Mouse (Mus musculus) heart, postnatal 0 days (tissue): ENCODE data around the gene Arrdc1. TPM values are rescaled to one million over a fixed set of nuclear protein-coding genes. Genes with fewer than 3 reads are reported as not detected.

Experiments used
- ATAC-seq: fragments of 200-750 bp; cut with Nextera tagmentation; 2 replicates; pipeline ENCODE4 v1.8.0; 2017; ENCODE audit warnings: low read depth, moderate number of reproducible peaks, moderate library complexity; ENCODE audit not compliant: insufficient read depth
- DNase-seq: peaks from one replicate; pipeline ENCODE4 v3.0.0-alpha.2; 2016; ENCODE audit warnings: low spot score
- H3K27ac ChIP-seq: fragments of 300-500 bp; sonication (generic); 2 replicates; pipeline ENCODE4 v1.5.1; 2014; ENCODE audit warnings: low read depth, mild to moderate bottlenecking
- H3K27me3 ChIP-seq: fragments of 300-500 bp; sonication (generic); 2 replicates; pipeline ENCODE4 v1.6.1; 2014; ENCODE audit warnings: low read length, mixed read lengths; ENCODE audit not compliant: control insufficient read depth, insufficient read depth
- H3K36me3 ChIP-seq: fragments of 300-500 bp; sonication (generic); replicated peaks from 2 replicates; pipeline ENCODE4 v1.6.1; 2014; ENCODE audit warnings: low read length, mixed read lengths; ENCODE audit not compliant: control insufficient read depth, insufficient read depth
- H3K4me1 ChIP-seq: fragments of 300-500 bp; sonication (generic); 2 replicates; pipeline ENCODE4 v1.6.1; 2014; ENCODE audit warnings: antibody characterized with exemption; ENCODE audit not compliant: control insufficient read depth, insufficient read depth
- H3K4me2 ChIP-seq: fragments of 300-500 bp; sonication (generic); 2 replicates; pipeline ENCODE4 v1.6.1; 2014; ENCODE audit warnings: low read depth, mild to moderate bottlenecking, low read length, moderate library complexity
- H3K4me3 ChIP-seq: fragments of 300-500 bp; sonication (generic); 2 replicates; pipeline ENCODE4 v1.5.1; 2014; ENCODE audit warnings: low read depth, low read length
- H3K9ac ChIP-seq: fragments of 300-500 bp; sonication (generic); replicated peaks from 2 replicates; pipeline ENCODE4 v1.6.1; 2014; ENCODE audit warnings: low read depth, low read length, mixed read lengths
- H3K9me3 ChIP-seq: fragments of 300-500 bp; sonication (generic); replicated peaks from 2 replicates; pipeline ENCODE4 v1.6.1; 2016; ENCODE audit warnings: low read length; ENCODE audit not compliant: control insufficient read depth
- CTCF ChIP-seq: IDR thresholded peaks from 2 replicates; pipeline ENCODE4 v1.5.1; 2016; ENCODE audit warnings: antibody characterized with exemption, control low read depth, low read depth
- EP300 ChIP-seq: IDR thresholded peaks from 2 replicates; pipeline ENCODE4 v1.6.1; 2016; ENCODE audit warnings: antibody characterized with exemption, low read depth
- WGBS: fragments of 180-500 bp; shearing (Covaris S2); extraction: QIAGEN DNeasy Blood & Tissue Kit; methylation state at CpG from one replicate; pipeline ENCODE4 v1.1.7; 2014; 5-methylcytosine and 5-hydroxymethylcytosine counted together
- polyA plus RNA-seq: library from polyadenylated mRNA; unstranded; fragments of >200 nt; fragmentation: Nextera tagmentation; extraction: Ambion mirVana; gene quantifications from 2 replicates; pipeline ENCODE4 v1.2.1, GENCODE M21; 2015
- total RNA-seq: library from RNA; depleted of rRNA; stranded (reverse); fragments of >200 nt; gene quantifications from 2 replicates; pipeline ENCODE4 v1.2.3, GENCODE M21; 2014; ENCODE audit warnings: low replicate concordance

Gene Arrdc1
- total and polyA plus RNA-seq, 2 experiments from 2014 or later, result 11.9 to 12.2 TPM

- Histone ChIP-seq H3K9ac (peak overlapping the region; percentile 90), H3K4me2 (peak overlapping the region; percentile 73), H3K27me3 (no peaks in the 10 kb centered on the region), H3K4me3 (peak overlapping the region; percentile 89), H3K4me1 (peaks cover 6% of the 10 kb centered on the region; the same call in 1 of the 2 replicates), H3K36me3 (no peaks in the 10 kb centered on the region), H3K9me3 (no peaks in the 10 kb centered on the region), H3K27ac (peak overlapping the region; percentile 94)
- WGBS, result 9% methylated on average over 8 of the region's 8 CpGs
- ATAC-seq (peak; percentile 22; the same call in 1 of the 2 replicates), DNase-seq (no peak)
- TF ChIP-seq CTCF (no peak), EP300 (no peak)
These were observed 15.2 kb downstream of the Arrdc1 start for GRCm38 (mm10) chr2:24919839-24920175.

- peak; percentile 94 for DNase-seq
- peak; percentile 99 for ATAC-seq
- H3K36me3 ChIP-seq, result no peaks in the 10 kb centered on the region
- H3K9ac ChIP-seq, result peak within 1 kb of the TSS; percentile 90
- under 1% methylated on average over 55 of the region's 112 CpGs for WGBS
- peak within 1 kb of the TSS; percentile 73 for H3K4me2 ChIP-seq
- no peaks in the 10 kb centered on the region for H3K27me3 ChIP-seq
- TF ChIP-seq CTCF (no peak), EP300 (no peak)
- peak within 1 kb of the TSS; percentile 94 for H3K27ac ChIP-seq
- H3K4me1 ChIP-seq, result peaks cover 6% of the 10 kb centered on the region; the same call in 1 of the 2 replicates
- no peaks in the 10 kb centered on the region for H3K9me3 ChIP-seq
- H3K4me3 ChIP-seq, result peak within 1 kb of the TSS; percentile 89
These were observed 15.9 kb downstream of the Arrdc1 start, which contains the start of gene Ehmt1 for GRCm38 (mm10) chr2:24918930-24919838. Gene Ehmt1 (minus strand): TSS chr2:24919614.

GRCm38 (mm10) chr2:24914762-24915161, 20.3 kb downstream of the Arrdc1 start:
- Histone ChIP-seq H3K4me3 (no peak overlapping the region), H3K27ac (no peak overlapping the region), H3K4me2 (no peak overlapping the region), H3K9ac (no peak overlapping the region), H3K36me3 (0 out of 2 replicates have a peak, but pooled peaks cover 3% of the 10 kb centered on the region), H3K9me3 (no peaks in the 10 kb centered on the region), H3K27me3 (no peaks in the 10 kb centered on the region), H3K4me1 (peaks cover 6% of the 10 kb centered on the region; the same call in 1 of the 2 replicates)
- 61% methylated on average over 3 of the region's 3 CpGs for WGBS
- no peak for DNase-seq
- ATAC-seq, result no peak
- TF ChIP-seq CTCF (no peak), EP300 (no peak)

- H3K9ac ChIP-seq, result no peak overlapping the region
- 0 out of 2 replicates have a peak, but pooled peaks cover 3% of the 10 kb centered on the region for H3K36me3 ChIP-seq
- no peak overlapping the region for H3K4me3 ChIP-seq
- ATAC-seq (no peak), DNase-seq (no peak)
- H3K27ac ChIP-seq, result no peak overlapping the region
- TF ChIP-seq CTCF, result no peak
- TF ChIP-seq EP300, result no peak
- H3K4me2 ChIP-seq, result no peak overlapping the region
- H3K4me1 ChIP-seq, result no peaks in the 10 kb centered on the region; the same call in 1 of the 2 replicates
- no peaks in the 10 kb centered on the region for H3K27me3 ChIP-seq
- H3K9me3 ChIP-seq, result no peaks in the 10 kb centered on the region
These were observed 22.5 kb downstream of the Arrdc1 start for GRCm38 (mm10) chr2:24912589-24912988.

GRCm38 (mm10) chr2:24912189-24912588, 22.9 kb downstream of the Arrdc1 start:
- WGBS, result 88% methylated on average over 4 of the region's 4 CpGs
- ATAC-seq, result no peak
- H3K27ac ChIP-seq, result no peak overlapping the region

More at GRCm38 (mm10) chr2:24912189-24912588, 22.9 kb downstream of the Arrdc1 start:
- no peak overlapping the region for H3K4me2 ChIP-seq
- no peak for DNase-seq
- TF ChIP-seq CTCF, result no peak
- no peak for TF ChIP-seq EP300
- H3K9ac ChIP-seq, result no peak overlapping the region
- H3K27me3 ChIP-seq, result no peaks in the 10 kb centered on the region
- no peaks in the 10 kb centered on the region for H3K9me3 ChIP-seq
- H3K4me3 ChIP-seq, result no peak overlapping the region
- H3K36me3 ChIP-seq, result 0 out of 2 replicates have a peak, but pooled peaks cover 3% of the 10 kb centered on the region
- no peaks in the 10 kb centered on the region for H3K4me1 ChIP-seq
